Mouse (Mus musculus): Measurements from ENCODE around the gene Ihh. TPM values are rescaled to one million over a fixed set of nuclear protein-coding genes. Genes with fewer than 3 reads are reported as not detected.

The Ihh gene
- polyA plus RNA-seq, 1 experiment from 2014 or later: 30.9 TPM

MicroRNAs within 50 kb of the gene (microRNA counts, 519-probe panel; counts per million panel counts)
- 3,698 counts per million, percentile 90 among the panel's probes with 10 or more counts for microRNA mmu-miR-375

Other genes with a start within 250 kb of the Ihh start
- 6.0 and 6.3 TPM in 2 replicates for gene Cyp27a1, start 238.1 kb downstream of the Ihh start, polyA plus RNA-seq (2015; fragmentation: Nextera tagmentation; extraction: Ambion mirVana)
- gene Prkag3, start 202.5 kb downstream of the Ihh start, polyA plus RNA-seq (2015; fragmentation: Nextera tagmentation; extraction: Ambion mirVana): 0.16 and 0.19 TPM in 2 replicates
- gene Wnt6, start 179.8 kb downstream of the Ihh start, polyA plus RNA-seq (2015; fragmentation: Nextera tagmentation; extraction: Ambion mirVana): 0.18 and 0.58 TPM in 2 replicates
- 0.15 and 0.16 TPM in 2 replicates for gene Wnt10a, start 160.2 kb downstream of the Ihh start, polyA plus RNA-seq (2015; fragmentation: Nextera tagmentation; extraction: Ambion mirVana)
- gene Cdk5r2, start 96.7 kb downstream of the Ihh start, polyA plus RNA-seq (2015; fragmentation: Nextera tagmentation; extraction: Ambion mirVana): 0.13 and 0.16 TPM in 2 replicates
- 2.2 and 2.9 TPM in 2 replicates for gene Fev, start 66.3 kb downstream of the Ihh start, polyA plus RNA-seq (2015; fragmentation: Nextera tagmentation; extraction: Ambion mirVana)
- 1.7 and 3.0 TPM in 2 replicates for gene Cryba2, start 58.5 kb downstream of the Ihh start, polyA plus RNA-seq (2015; fragmentation: Nextera tagmentation; extraction: Ambion mirVana)
- gene Cfap65, start 16.1 kb downstream of the Ihh start, polyA plus RNA-seq (2015; fragmentation: Nextera tagmentation; extraction: Ambion mirVana): 0.08 and 0.19 TPM in 2 replicates
- gene Nhej1, start 173.5 kb upstream of the Ihh start, polyA plus RNA-seq (2015; fragmentation: Nextera tagmentation; extraction: Ambion mirVana): 8.7 and 9.7 TPM in 2 replicates
- 1.2 and 1.3 TPM in 2 replicates for gene Slc23a3, start 182.2 kb upstream of the Ihh start, polyA plus RNA-seq (2015; fragmentation: Nextera tagmentation; extraction: Ambion mirVana)
- 42.5 and 43.4 TPM in 2 replicates for gene Cnppd1, start 191.0 kb upstream of the Ihh start, polyA plus RNA-seq (2015; fragmentation: Nextera tagmentation; extraction: Ambion mirVana)
- gene Retreg2, start 191.1 kb upstream of the Ihh start, polyA plus RNA-seq (2015; fragmentation: Nextera tagmentation; extraction: Ambion mirVana): 49.5 and 51.1 TPM in 2 replicates
- 45.6 and 45.7 TPM in 2 replicates for gene Zfand2b, start 217.0 kb upstream of the Ihh start, polyA plus RNA-seq (2015; fragmentation: Nextera tagmentation; extraction: Ambion mirVana)
- gene Abcb6, start 228.7 kb upstream of the Ihh start, polyA plus RNA-seq (2015; fragmentation: Nextera tagmentation; extraction: Ambion mirVana): 26.1 and 26.6 TPM in 2 replicates
- gene Ankzf1, start 240.5 kb upstream of the Ihh start, polyA plus RNA-seq (2015; fragmentation: Nextera tagmentation; extraction: Ambion mirVana): 25.2 TPM in 2 replicates
- 27.6 and 28.3 TPM in 2 replicates for gene Atg9a, start 240.5 kb upstream of the Ihh start, polyA plus RNA-seq (2015; fragmentation: Nextera tagmentation; extraction: Ambion mirVana)